Mouse (Mus musculus) cerebellum, adult 9-11 months (tissue): Measurements from ENCODE around the gene Kat6b.
"Not testable (repeated sequence)": the region's sequence is repeated elsewhere in the genome, so short reads cannot be mapped to it uniquely, and the experiment has no call there.

Source experiments
- DNase-seq: peaks from one replicate; pipeline ENCODE4 v3.0.0; 2022

The Kat6b gene

GRCm38 (mm10) chr14:21670422-21671006 is 189.3 kb downstream of the Kat6b start:
- DNase-seq, result not testable (repeated sequence)

GRCm38 (mm10) chr14:21673100-21673499 is 191.9 kb downstream of the Kat6b start:
- DNase-seq, result no peak

GRCm38 (mm10) chr14:21674471-21674870 is 193.2 kb downstream of the Kat6b start:
- DNase-seq, result no peak

- no peak for DNase-seq
These were observed 195.0 kb downstream of the Kat6b start for GRCm38 (mm10) chr14:21676223-21676622.

- no peak for DNase-seq
These were observed 197.5 kb downstream of the Kat6b start for GRCm38 (mm10) chr14:21678509-21679285.

GRCm38 (mm10) chr14:21679631-21680201 is 198.5 kb downstream of the Kat6b start:
- no peak for DNase-seq

GRCm38 (mm10) chr14:21682681-21683129 is 201.5 kb downstream of the Kat6b start:
- DNase-seq, result no peak

- no peak for DNase-seq
These were observed 202.6 kb downstream of the Kat6b start for GRCm38 (mm10) chr14:21683834-21684233.

- no peak for DNase-seq
These were observed 204.3 kb downstream of the Kat6b start for GRCm38 (mm10) chr14:21685411-21686146.

- DNase-seq, result no peak
These were observed 205.4 kb downstream of the Kat6b start for GRCm38 (mm10) chr14:21686376-21687279.

- DNase-seq, result no peak
These were observed 209.8 kb downstream of the Kat6b start for GRCm38 (mm10) chr14:21691070-21691469.

GRCm38 (mm10) chr14:21695020-21695419 is 213.8 kb downstream of the Kat6b start:
- no peak for DNase-seq

- DNase-seq, result no peak
These were observed 215.1 kb downstream of the Kat6b start for GRCm38 (mm10) chr14:21696186-21696830.

GRCm38 (mm10) chr14:21702691-21703090 is 221.5 kb downstream of the Kat6b start:
- no peak for DNase-seq

- DNase-seq, result no peak
These were observed 222.0 kb downstream of the Kat6b start for GRCm38 (mm10) chr14:21703255-21703654.

GRCm38 (mm10) chr14:21705462-21705861 is 224.2 kb downstream of the Kat6b start:
- DNase-seq, result no peak

- DNase-seq, result no peak
These were observed 225.7 kb downstream of the Kat6b start for GRCm38 (mm10) chr14:21706759-21707571.

- no peak for DNase-seq
These were observed 228.3 kb downstream of the Kat6b start for GRCm38 (mm10) chr14:21709545-21709944.

GRCm38 (mm10) chr14:21711231-21711630 is 230.0 kb downstream of the Kat6b start:
- DNase-seq, result no peak

- DNase-seq, result no peak
These were observed 233.3 kb downstream of the Kat6b start, which contains the start of gene Dupd1 for GRCm38 (mm10) chr14:21714486-21714885. Gene Dupd1, minus strand, starts transcription at chr14:21714576.
